Mouse (Mus musculus) heart, embryonic 16.5 days (tissue): Measurements from ENCODE around the gene Afap1. TPM values are rescaled to one million over a fixed set of nuclear protein-coding genes. Genes with fewer than 3 reads are reported as not detected.

Source experiments
- ATAC-seq: fragments of 200-750 bp; cut with Nextera tagmentation; replicated peaks from 2 replicates; pipeline ENCODE4 v1.8.0; 2017; ENCODE audit warnings: moderate number of reproducible peaks; ENCODE audit not compliant: insufficient read depth, low FRiP score; ENCODE audit errors: extremely low read depth
- H3K27ac ChIP-seq: fragments of 300-500 bp; sonication (generic); 2 replicates; pipeline ENCODE4 v1.5.1; 2014; ENCODE audit warnings: mild to moderate bottlenecking, low read length, control low read depth, moderate library complexity
- H3K27me3 ChIP-seq: fragments of 300-500 bp; sonication (generic); 2 replicates; pipeline ENCODE4 v1.6.1; 2014; ENCODE audit warnings: low read length, mixed read lengths; ENCODE audit not compliant: control insufficient read depth, insufficient read depth
- H3K36me3 ChIP-seq: fragments of 300-500 bp; sonication (generic); 2 replicates; pipeline ENCODE4 v1.6.1; 2014; ENCODE audit not compliant: control insufficient read depth, insufficient read depth
- H3K4me1 ChIP-seq: fragments of 300-500 bp; sonication (generic); 2 replicates; pipeline ENCODE4 v1.6.1; 2014; ENCODE audit warnings: low read length, mixed read lengths; ENCODE audit not compliant: control insufficient read depth, insufficient read depth
- H3K4me2 ChIP-seq: fragments of 300-500 bp; sonication (generic); 2 replicates; pipeline ENCODE4 v1.6.1; 2014; ENCODE audit warnings: low read depth, mild to moderate bottlenecking, control low read depth, low read length
- H3K4me3 ChIP-seq: fragments of 300-500 bp; sonication (generic); 2 replicates; pipeline ENCODE4 v1.5.1; 2014; ENCODE audit warnings: mild to moderate bottlenecking, control low read depth, low read length
- H3K9ac ChIP-seq: fragments of 300-500 bp; sonication (generic); 2 replicates; pipeline ENCODE4 v1.6.1; 2014; ENCODE audit warnings: low read length, control low read depth
- H3K9me3 ChIP-seq: fragments of 300-500 bp; sonication (generic); replicated peaks from 2 replicates; pipeline ENCODE4 v1.6.1; 2016; ENCODE audit warnings: low read length; ENCODE audit not compliant: control insufficient read depth
- whole genome bisulfite sequencing: fragments of 180-500 bp; shearing (Covaris S2); extraction: QIAGEN DNeasy Blood & Tissue Kit; methylation state at CpG from one replicate; pipeline ENCODE4 v1.1.7; 2014; 5-methylcytosine and 5-hydroxymethylcytosine counted together
- polyA plus RNA-seq: library from polyadenylated mRNA; unstranded; fragments of >200 nt; fragmentation: Nextera tagmentation; extraction: Ambion mirVana; gene quantifications from 2 replicates; pipeline ENCODE4 v1.2.1, GENCODE M21; 2015

The Afap1 gene
- polyA plus RNA-seq, 1 experiment from 2014 or later, result 24.5 TPM

DNA sequence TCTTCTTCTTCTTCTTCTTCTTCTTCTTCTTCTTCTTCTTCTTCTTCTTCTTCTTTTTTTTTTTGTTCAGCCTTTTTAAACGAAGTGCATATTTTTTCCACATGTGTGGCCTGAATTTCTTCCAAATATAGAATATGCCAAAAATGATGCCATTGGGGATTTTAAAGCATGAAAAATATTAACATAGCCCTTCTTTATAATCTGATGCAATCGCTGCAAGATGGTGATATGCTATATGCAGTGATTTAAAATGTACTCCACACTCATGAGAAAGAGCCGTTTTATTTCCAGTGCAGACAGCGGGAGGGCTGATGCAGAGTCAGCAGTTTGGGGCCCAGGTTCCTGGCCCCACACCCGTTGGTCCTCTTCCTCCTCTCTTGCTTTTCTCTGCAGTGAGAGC is 55.9 kb downstream of the Afap1 start:
- WGBS, result 71% methylated on average over 5 of the region's 5 CpGs
- no peaks in the 10 kb centered on the region for H3K9me3 ChIP-seq
- no peaks in the 10 kb centered on the region for H3K27me3 ChIP-seq
- no peak overlapping the region for H3K4me2 ChIP-seq
- H3K4me3 ChIP-seq, result no peak overlapping the region
- ATAC-seq, result no peak
- H3K27ac ChIP-seq, result no peak overlapping the region
- H3K4me1 ChIP-seq, result peaks cover 23% of the 10 kb centered on the region
- H3K9ac ChIP-seq, result no peak overlapping the region
- H3K36me3 ChIP-seq, result peaks cover 25% of the 10 kb centered on the region

DNA sequence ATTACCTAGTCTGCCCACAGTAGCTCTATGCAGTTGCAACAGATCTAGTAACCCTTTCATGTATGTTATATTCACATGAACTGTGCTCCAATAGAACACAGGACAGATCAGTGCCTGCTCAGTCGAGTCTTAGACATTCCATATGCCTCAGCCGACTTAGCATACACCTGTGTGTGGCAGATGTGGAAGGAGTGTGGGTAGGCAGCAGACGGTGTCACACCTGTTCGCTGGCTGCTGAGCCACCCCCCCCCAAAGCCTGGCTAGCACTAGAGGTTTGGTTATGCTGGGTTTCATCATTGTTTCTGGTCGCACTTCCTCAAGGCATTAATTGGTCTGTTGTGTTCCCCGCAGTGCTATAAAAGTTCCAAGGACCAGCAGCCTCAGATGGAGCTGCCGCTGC is 57.4 kb downstream of the Afap1 start:
- no peak overlapping the region for H3K9ac ChIP-seq
- no peaks in the 10 kb centered on the region for H3K27me3 ChIP-seq
- no peak overlapping the region for H3K4me3 ChIP-seq
- no peak overlapping the region for H3K4me2 ChIP-seq
- 89% methylated on average over 7 of the region's 7 CpGs for WGBS
- H3K9me3 ChIP-seq, result no peaks in the 10 kb centered on the region
- H3K36me3 ChIP-seq, result peaks cover 25% of the 10 kb centered on the region
- ATAC-seq, result no peak
- no peak overlapping the region for H3K27ac ChIP-seq
- peaks cover 23% of the 10 kb centered on the region for H3K4me1 ChIP-seq

DNA sequence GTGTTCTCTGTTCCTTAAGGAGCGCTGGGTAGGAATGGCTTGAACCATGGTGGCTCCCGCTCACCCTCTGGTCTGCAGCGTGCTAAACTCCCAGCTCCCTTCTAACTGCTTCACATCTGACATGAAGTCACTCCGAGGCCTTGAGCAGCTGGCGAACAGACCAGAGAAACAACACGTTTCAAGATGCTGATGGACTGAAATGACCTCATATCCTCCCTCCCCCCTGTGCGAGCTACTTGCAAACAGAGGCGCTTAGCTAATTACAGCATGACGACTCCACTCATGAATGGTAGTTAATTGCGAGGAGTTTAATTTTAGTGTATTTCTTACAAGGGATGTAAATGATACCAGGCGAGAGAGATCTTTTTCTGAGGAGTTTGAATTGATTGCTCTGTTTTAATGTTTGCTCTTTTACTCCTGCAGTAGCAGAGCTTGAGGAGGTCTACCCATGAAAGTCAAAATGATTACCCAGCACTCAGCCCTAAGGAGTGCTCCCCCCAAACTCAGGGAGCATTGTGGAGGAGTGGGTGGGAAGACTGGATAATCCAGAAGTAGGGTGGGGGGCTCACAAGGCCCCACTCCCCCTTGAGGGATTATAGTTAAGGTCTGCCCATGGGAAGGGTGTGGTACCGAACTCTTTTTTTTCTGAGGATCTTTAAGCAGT is 61.1 kb downstream of the Afap1 start:
- H3K9ac ChIP-seq, result no peak overlapping the region
- no peaks in the 10 kb centered on the region for H3K4me1 ChIP-seq
- WGBS, result 68% methylated on average over 12 of the region's 12 CpGs
- no peak overlapping the region for H3K4me2 ChIP-seq
- H3K36me3 ChIP-seq, result peaks cover 27% of the 10 kb centered on the region
- H3K9me3 ChIP-seq, result no peaks in the 10 kb centered on the region
- no peak for ATAC-seq
- no peak overlapping the region for H3K4me3 ChIP-seq
- H3K27ac ChIP-seq, result no peak overlapping the region
- H3K27me3 ChIP-seq, result no peaks in the 10 kb centered on the region

DNA sequence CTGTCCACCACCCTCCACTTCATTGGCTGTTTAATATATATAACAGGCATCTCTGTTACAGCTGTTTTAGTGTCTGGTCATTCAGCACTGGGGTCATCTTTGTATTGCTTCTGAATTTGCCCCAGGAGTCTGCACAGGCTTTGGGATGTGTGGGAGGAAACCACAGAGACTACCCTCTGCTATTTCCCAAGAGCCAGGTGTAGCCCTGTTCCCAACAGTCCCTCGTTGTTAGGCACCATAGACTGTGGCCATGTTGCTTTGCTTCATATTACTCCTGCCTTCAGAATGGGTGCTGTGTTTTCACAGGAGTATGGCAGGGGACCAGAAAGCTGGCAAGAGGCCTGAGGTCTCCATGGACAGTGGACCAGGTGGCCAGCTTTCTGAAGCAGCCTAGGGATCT is 63.1 kb downstream of the Afap1 start:
- no peak overlapping the region for H3K4me2 ChIP-seq
- no peak overlapping the region for H3K4me3 ChIP-seq
- peaks cover 21% of the 10 kb centered on the region for H3K36me3 ChIP-seq
- no peak overlapping the region for H3K9ac ChIP-seq
- no peaks in the 10 kb centered on the region for H3K9me3 ChIP-seq
- ATAC-seq, result no peak
- H3K4me1 ChIP-seq, result peaks cover 6% of the 10 kb centered on the region
- 73% methylated on average over 1 of the region's 1 CpGs for WGBS
- H3K27me3 ChIP-seq, result no peaks in the 10 kb centered on the region
- no peak overlapping the region for H3K27ac ChIP-seq

DNA sequence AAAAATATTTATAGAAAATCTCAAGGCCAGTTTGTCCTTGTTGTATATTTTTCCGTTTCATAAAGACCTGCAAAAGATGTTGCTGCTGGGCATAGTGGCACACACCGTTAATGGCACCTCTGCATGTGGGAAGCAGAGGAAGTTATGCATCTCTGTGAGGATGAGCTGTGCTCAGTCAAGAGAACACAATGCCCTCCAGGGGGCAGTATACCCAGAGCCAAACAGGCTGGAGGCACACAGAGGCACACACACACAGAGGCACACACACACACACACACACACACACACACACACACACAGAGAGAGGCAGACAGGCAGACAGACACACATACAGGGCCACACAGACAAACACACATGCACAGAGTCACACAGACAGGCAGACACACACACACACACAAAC is 65.6 kb downstream of the Afap1 start:
- Histone ChIP-seq H3K27me3 (no peaks in the 10 kb centered on the region), H3K9ac (no peak overlapping the region), H3K27ac (no peak overlapping the region), H3K4me2 (no peak overlapping the region), H3K9me3 (no peaks in the 10 kb centered on the region), H3K4me1 (peaks cover 16% of the 10 kb centered on the region), H3K36me3 (peaks cover 28% of the 10 kb centered on the region), H3K4me3 (no peak overlapping the region)
- 87% methylated on average over 2 of the region's 2 CpGs for WGBS
- ATAC-seq, result no peak

DNA sequence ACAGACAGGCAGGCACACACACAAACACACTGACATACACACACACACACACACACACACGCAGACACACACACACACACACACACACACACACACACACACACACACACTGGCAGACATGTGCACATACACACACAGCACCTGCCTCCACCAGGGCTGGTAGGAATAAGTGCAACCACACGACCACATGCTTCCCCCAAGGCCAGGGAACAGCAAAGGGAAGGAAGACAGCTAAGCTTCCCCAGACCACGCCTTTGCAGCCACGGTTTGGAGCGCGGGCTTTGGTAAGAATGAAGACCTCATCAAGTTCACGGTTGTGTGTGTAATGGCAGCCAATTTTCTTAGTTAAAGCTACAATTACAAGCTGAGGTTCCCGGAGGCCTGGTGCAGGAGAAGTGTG is 67.0 kb downstream of the Afap1 start:
- H3K4me2 ChIP-seq, result no peak overlapping the region
- peaks cover 24% of the 10 kb centered on the region for H3K4me1 ChIP-seq
- ATAC-seq, result no peak
- H3K4me3 ChIP-seq, result no peak overlapping the region
- no peak overlapping the region for H3K27ac ChIP-seq
- no peaks in the 10 kb centered on the region for H3K9me3 ChIP-seq
- H3K36me3 ChIP-seq, result peaks cover 31% of the 10 kb centered on the region
- H3K27me3 ChIP-seq, result no peaks in the 10 kb centered on the region
- H3K9ac ChIP-seq, result 0 out of 2 replicates have a peak overlapping the region, but pooled peaks have one; percentile 41
- 79% methylated on average over 8 of the region's 8 CpGs for WGBS

DNA sequence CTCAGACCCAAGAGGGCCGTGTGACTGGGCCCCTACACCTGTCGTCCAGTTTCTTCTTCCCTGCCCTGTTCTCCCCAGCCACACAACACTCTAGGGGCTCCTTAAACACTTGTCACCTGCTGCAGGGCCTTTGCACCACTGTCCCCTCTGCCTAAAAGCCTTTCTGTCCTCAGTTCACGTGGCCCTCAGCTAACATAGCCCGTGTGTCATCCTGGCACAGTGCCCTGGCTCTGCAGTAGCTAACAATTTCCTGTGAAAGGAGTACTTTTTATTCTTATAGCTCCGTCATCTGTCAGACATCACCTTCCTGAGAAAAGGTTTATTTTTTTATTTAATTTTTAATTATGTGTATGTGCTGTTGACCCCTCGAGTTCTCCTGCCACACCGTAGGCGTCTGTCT is 68.2 kb downstream of the Afap1 start:
- Histone ChIP-seq H3K4me2 (no peak overlapping the region), H3K27me3 (no peaks in the 10 kb centered on the region), H3K27ac (no peak overlapping the region), H3K4me1 (peaks cover 24% of the 10 kb centered on the region), H3K36me3 (peaks cover 42% of the 10 kb centered on the region), H3K9me3 (0 out of 2 replicates have a peak, but pooled peaks cover under 1% of the 10 kb centered on the region), H3K4me3 (no peak overlapping the region), H3K9ac (no peak overlapping the region)
- no peak for ATAC-seq
- 57% methylated on average over 8 of the region's 8 CpGs for WGBS

DNA sequence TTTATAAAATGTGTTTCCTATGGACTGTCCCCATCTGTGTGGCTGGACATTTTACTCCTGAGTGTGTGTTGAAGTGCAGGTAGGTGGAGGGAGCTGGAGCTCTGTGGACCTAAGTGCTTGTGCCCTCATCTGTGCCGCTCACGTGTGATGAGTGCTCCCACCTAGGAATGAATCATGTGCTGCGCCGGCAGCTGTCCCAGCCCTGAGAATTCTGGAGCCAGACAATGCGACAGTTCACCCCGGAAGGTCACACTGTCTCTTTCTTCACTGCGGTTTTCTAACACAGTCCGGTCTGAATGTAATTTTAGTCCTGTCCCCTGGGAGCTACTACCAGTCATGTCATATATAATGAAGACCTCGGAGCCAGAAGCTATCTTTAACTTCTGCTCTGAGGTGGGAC is 70.5 kb downstream of the Afap1 start:
- Histone ChIP-seq H3K36me3 (peaks cover 55% of the 10 kb centered on the region), H3K4me3 (no peak overlapping the region), H3K27ac (peak overlapping the region; percentile 83), H3K27me3 (no peaks in the 10 kb centered on the region), H3K9ac (peak overlapping the region; percentile 20; the same call in 1 of the 2 replicates), H3K9me3 (0 out of 2 replicates have a peak, but pooled peaks cover 3% of the 10 kb centered on the region), H3K4me1 (peaks cover 24% of the 10 kb centered on the region), H3K4me2 (no peak overlapping the region)
- peak; percentile 65 for ATAC-seq
- 45% methylated on average over 9 of the region's 9 CpGs for WGBS

DNA sequence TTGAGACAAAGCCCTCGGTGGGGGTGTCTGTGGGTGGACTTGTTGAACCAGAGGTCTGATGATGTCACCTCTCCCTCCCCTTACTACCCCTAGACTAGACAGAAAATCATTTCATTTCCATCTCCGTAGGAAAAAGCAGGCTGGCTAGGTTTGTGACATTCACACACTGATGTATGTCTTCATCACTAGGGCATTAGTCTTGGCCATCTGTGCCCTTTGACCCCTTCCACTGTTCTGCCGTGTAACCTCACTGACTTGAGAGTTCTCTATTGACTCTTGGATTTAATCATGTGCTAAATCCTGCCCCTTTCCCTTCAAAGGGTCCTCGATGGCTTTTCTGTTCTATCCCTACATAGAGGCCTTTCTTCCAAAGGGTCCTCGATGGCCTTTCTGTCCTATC is 71.9 kb downstream of the Afap1 start:
- H3K9ac ChIP-seq, result no peak overlapping the region
- H3K4me1 ChIP-seq, result peaks cover 24% of the 10 kb centered on the region
- H3K27me3 ChIP-seq, result no peaks in the 10 kb centered on the region
- H3K4me2 ChIP-seq, result no peak overlapping the region
- ATAC-seq, result no peak
- H3K9me3 ChIP-seq, result 0 out of 2 replicates have a peak, but pooled peaks cover 3% of the 10 kb centered on the region
- no peak overlapping the region for H3K27ac ChIP-seq
- H3K4me3 ChIP-seq, result no peak overlapping the region
- H3K36me3 ChIP-seq, result peaks cover 57% of the 10 kb centered on the region
- WGBS, result 86% methylated on average over 5 of the region's 5 CpGs
